Mouse (Mus musculus) MEL-GATA-1-ER (cell line): ENCODE results near the gene Plod3.
"Not testable (repeated sequence)": the region's sequence is repeated elsewhere in the genome, so short reads cannot be mapped to it uniquely, and the experiment has no call there.

ENCODE experiments used
- DNase-seq: peaks from one replicate; pipeline ENCODE4 v3.0.0-alpha.2; 2012; ENCODE audit warnings: low read depth; ENCODE audit errors: extremely low read depth

Plod3 gene

GRCm38 (mm10) chr5:136986695-136987137, at the start of gene Plod3:
Gene Plod3, plus strand, starts transcription at chr5:136987019.
- DNase-seq: peak; percentile 97

GRCm38 (mm10) chr5:136937621-136938020, 49.2 kb upstream of the Plod3 start:
- DNase-seq: no peak

- no peak for DNase-seq
Observed at GRCm38 (mm10) chr5:136939284-136939683, 47.5 kb upstream of the Plod3 start.

GRCm38 (mm10) chr5:136940029-136940428, 46.8 kb upstream of the Plod3 start:
- not testable (repeated sequence) for DNase-seq

- no peak for DNase-seq
Observed at GRCm38 (mm10) chr5:136940845-136941560, 45.8 kb upstream of the Plod3 start.

GRCm38 (mm10) chr5:136942781-136943180, 44.0 kb upstream of the Plod3 start:
- no peak for DNase-seq

- DNase-seq: no peak
Observed at GRCm38 (mm10) chr5:136943382-136943781, 43.4 kb upstream of the Plod3 start.

GRCm38 (mm10) chr5:136945084-136945483, 41.7 kb upstream of the Plod3 start:
- DNase-seq: no peak

- DNase-seq: no peak
Observed at GRCm38 (mm10) chr5:136947874-136948273, 38.9 kb upstream of the Plod3 start.

- not testable (repeated sequence) for DNase-seq
Observed at GRCm38 (mm10) chr5:136949551-136950336, 37.1 kb upstream of the Plod3 start.

GRCm38 (mm10) chr5:136950521-136950920, 36.3 kb upstream of the Plod3 start:
- no peak for DNase-seq

GRCm38 (mm10) chr5:136952153-136952552, 34.7 kb upstream of the Plod3 start:
- DNase-seq: no peak

- DNase-seq: peak; percentile 91
Observed at GRCm38 (mm10) chr5:136953015-136953414, 33.8 kb upstream of the Plod3 start, which contains the start of gene Fis1. Gene Fis1, plus strand, starts transcription at chr5:136953275.

- DNase-seq: no peak
Observed at GRCm38 (mm10) chr5:136953440-136953951, 33.3 kb upstream of the Plod3 start.

- DNase-seq: no peak
Observed at GRCm38 (mm10) chr5:136955622-136956021, 31.2 kb upstream of the Plod3 start.

- no peak for DNase-seq
Observed at GRCm38 (mm10) chr5:136957250-136957649, 29.6 kb upstream of the Plod3 start.

GRCm38 (mm10) chr5:136958991-136959605, 27.7 kb upstream of the Plod3 start:
- no peak for DNase-seq

- DNase-seq: no peak
Observed at GRCm38 (mm10) chr5:136960053-136960452, 26.8 kb upstream of the Plod3 start.

- no peak for DNase-seq
Observed at GRCm38 (mm10) chr5:136961334-136961982, 25.4 kb upstream of the Plod3 start.

GRCm38 (mm10) chr5:136961983-136962461, 24.8 kb upstream of the Plod3 start:
- DNase-seq: peak; percentile 83

GRCm38 (mm10) chr5:136962501-136962900, 24.3 kb upstream of the Plod3 start:
- no peak for DNase-seq
